Mouse (Mus musculus): ENCODE measurements around the gene Mmp13.
"Not testable (repeated sequence)": the region's sequence is repeated elsewhere in the genome, so short reads cannot be mapped to it uniquely, and the experiment has no call there.

Mmp13 gene

DNA sequence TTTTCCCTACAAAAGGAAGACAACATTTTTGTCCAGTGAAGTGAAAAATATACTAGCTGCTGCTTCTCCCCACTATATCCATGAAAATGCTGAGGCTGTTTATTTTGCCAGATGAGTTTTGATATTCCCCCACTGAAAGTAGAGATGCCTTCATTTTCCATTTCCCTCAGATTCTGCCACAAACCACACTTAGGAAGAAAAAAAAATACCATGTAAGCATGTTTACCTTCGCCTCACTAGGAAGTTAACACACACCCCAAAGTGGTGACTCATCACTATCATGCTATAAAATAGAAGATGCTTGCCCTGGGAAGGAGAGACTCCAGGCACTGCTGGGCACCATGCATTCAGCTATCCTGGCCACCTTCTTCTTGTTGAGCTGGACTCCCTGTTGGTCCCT, at the start of gene Mmp13:
Mmp13 (plus strand) TSS at position 301 of the 400 bp plus-strand sequence.
- in situ Hi-C loops (cut with MboI, MseI), result no loop called here

DNA sequence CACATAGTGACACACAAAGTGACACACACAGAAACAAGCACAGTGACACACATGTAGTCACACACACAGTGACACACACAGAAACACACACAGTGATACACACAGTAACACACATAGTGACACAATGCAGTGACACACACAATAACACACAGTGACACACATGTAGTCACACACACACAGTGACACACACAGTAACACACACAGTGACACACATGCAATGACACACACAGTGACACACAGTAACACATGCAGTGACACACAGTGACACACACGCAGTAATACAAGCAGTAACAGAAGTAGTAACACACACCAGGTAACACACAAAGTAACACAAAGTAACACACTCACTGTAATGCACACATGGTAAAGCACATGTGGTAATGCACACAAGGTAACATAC, 33.7 kb upstream of the Mmp13 start:
- in situ Hi-C loops (cut with MboI, MseI), result no loop called here

DNA sequence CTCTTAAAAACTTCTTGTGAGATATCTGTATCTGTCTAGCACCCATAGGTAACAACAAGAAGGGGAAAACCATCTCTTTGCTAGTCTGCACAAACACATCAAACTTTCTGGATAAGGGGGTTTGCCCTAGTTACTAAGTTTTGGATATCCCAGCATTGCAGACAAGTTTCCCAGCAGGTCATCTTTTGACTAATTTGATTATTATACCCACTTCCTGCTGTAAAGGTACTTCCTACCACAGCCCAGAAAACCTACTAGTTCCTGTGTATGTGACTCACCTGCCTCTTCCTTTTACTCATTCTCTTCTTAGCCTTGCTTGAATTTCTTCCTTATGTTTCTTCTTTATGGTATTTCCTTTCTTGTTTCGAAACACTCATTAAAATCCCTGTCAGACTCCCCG, 32.3 kb upstream of the Mmp13 start:
- in situ Hi-C loops (cut with MboI, MseI), result no loop called here

DNA sequence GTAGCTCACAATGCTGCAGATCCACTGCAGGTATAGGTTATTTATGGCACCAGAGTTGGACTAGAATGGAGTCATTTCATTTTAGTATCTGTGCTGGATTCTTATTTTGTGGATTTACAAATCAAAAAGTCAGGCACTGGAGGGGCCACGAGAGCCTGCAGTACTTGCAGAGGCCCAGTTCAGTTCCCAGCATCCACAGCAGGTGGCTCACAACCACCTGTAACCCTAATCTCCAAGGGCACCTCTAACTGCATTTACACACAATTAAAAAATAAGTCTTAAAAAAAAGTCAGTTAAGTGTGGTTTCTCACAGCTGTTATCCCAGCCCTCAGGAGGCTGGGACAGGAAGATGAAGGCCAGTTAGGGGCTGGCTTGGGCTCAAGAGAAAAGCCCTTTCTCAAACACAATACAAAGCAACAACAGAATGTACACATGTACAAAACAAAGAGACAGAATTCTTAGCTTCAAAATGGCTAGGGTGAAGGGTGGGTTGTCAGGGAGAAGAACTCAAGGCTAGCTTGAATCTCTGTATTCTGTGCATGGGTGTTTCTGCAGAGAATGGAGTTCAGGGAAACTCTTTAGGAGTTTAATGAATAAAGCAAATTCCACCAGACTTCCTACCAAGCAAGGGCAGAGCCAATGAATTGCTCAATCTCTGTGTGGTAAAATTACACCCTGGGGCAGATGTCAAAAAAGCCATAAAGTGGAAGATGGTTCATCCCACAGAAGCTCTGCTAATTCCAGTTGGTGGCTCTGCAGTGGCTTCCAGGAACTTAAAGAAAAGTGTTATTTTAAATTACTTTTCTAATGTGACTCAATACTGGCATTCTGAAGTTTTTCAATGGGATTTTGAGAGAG, 19.3 kb upstream of the Mmp13 start:
- in situ Hi-C loops (cut with MboI, MseI), result no loop called here

DNA sequence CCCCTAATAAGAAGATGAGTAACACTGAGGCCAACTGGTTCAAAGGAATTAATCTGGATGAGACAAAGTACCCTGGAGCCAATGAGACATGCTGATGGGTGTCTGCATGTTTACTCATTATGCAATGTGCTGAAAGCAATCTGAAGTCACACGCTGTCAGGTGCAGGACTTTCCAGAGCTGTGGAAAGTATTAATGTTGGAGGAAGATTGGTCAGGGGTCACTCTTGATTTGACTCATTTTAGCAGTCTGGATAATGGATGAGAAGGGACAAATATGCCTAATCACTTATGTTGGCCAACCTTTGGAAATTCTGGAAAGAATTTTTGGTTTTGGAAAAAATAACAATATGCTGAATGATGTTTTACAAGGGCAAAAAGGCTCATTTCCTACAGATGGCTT, 10.6 kb upstream of the Mmp13 start:
- in situ Hi-C loops (cut with MboI, MseI), result no loop called here

DNA sequence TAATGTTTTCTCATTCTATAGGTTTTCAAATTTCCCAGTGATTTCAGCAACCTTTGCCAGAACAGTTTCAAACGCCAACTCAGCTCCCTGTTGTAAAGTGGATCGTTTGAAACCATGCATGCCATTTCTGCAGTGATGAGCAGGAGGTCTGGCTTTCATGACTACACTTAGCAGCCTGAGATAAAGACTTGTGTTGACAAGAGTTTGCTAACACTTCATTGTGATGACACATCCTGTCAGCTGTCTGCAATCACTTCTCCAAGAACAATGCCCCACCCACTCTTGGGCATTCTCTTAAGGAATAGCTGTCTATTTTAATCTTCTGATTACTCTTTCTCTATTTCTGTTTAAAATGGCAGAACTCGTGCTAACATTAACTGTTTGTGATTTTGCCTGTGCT, 2.2 kb upstream of the Mmp13 start:
- in situ Hi-C loops (cut with MboI, MseI), result no loop called here

DNA sequence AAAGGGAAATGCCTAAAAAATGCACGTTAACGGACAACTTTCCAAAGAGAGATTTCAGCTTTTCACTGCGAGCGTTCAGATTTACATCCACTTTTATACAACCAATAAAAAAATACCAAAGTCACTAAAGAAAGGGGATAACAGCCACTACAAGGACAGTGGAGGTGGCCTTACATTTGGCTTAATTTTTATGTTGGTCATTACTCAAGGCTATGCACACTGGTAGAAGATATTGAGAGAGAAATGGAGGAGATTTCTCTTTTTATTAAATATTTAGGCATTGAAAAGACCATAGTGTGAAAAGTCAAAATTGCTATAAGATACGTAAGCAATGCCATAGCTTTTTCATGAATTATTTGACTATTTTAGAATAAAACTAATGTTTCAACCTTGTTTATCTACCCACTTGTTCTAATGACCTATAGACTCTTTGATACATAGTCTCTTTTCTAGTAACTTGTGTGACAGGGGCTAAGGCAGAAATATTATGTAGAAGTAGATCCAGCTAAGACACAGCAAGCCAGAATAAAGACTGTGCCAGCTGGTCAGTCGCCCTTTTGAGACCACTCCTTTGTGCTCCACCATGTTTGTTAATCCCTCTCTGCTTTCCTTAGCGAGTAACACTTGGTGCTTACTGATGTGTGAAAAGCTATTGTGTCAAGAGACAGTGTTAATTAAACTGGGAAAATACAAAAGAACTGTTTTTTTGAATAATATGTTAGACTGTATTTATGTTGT, 10.4 kb downstream of the Mmp13 start:
- in situ Hi-C loops (cut with MboI, MseI), result no loop called here

DNA sequence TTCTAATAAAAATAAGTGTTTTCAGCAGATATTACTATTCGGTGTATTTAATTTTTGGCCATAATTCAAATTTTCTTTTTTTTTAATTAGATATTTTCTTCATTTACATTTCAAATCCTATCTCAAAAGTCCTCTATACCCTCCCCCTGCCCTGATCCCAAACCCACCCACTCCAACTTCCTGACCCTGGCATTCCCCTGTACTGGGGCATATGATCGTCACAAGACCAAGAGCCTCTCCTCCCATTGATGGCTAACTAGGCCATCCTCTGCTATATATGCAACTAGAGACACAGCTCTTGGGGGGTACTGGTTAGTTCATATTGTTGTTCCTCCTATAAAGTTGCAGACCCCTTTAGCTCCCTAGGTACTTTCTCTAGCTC, 11.0 kb downstream of the Mmp13 start:
- in situ Hi-C loops (cut with MboI, MseI), result not testable (repeated sequence)

DNA sequence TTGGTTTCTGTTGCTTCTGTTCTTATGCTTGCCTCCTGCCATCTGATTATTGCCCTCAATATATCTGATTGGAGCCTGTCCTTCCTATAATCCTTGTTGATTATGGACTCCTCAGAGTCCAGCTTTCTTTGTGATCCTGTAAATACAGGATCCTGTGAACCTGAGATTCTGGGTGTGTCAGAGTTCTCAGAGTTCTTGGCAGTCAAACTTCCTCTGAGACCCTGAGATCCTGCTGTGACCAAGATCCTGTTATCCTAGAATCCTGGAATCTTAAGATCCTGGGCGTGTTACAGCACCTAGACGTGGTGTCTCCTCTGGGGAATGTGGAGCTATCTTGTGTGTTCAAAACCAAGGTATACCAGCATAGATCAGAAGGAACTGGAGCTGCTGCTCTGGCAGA, 17.2 kb downstream of the Mmp13 start:
- in situ Hi-C loops (cut with MboI, MseI), result no loop called here

DNA sequence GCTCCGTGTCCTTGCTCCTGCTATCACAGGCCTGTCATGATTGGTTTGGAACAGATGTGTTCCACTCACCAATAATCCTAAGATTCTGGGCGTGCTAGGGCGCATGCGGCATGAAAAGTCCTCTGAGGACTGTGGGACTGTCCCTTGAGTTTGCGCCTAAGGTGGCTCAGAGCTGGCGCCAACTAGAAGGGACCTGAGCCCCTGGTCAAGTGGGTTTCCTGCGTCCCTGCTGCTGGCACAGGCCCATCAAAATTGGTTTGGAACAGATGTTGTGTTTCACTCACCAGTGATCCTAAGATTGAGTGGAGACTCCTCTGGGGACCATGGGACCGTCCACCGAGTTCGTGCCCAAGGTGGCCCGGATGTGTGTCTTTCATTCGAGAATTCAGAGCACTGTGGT, 17.6 kb downstream of the Mmp13 start:
- in situ Hi-C loops (cut with MboI, MseI), result no loop called here

DNA sequence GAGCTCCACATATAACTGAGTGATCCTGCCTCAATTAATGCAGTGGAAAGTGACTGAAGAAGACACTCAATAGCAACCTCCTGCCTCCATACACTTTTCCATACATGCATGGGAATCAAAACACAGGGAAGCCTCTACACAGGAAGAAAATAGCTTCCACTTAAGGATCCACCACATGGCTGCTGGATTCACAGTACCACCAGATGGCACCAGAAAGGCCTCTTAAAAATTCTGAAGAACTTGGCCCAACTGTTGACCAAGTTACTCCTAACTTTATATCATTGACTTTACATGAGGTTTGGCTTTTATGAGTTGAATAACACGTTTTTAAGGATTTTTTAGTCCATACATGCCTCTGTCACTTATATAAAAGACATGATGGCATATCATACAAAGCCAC, 19.8 kb downstream of the Mmp13 start:
- in situ Hi-C loops (cut with MboI, MseI), result no loop called here

DNA sequence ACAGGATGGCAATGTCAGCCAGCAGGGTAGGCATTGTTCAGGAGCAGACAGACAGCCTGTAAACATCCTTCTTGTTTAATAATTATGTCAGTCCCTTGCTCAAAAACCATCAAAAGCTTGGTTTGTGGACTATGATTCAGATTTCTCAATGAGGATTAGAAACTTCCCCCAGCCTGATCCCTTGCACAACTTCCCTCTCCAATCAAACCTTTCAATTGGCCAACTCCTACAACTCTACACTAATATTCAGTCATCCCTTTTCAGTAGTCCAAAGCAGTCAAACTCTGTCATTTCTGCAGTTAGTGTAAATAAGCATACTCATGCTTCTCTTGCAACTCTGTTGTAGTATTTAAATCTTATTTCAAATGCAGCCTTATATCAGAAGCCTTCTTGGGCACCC, 59.5 kb downstream of the Mmp13 start:
- in situ Hi-C loops (cut with MboI, MseI), result no loop called here
